Mouse (Mus musculus) ES-E14 (cell line): Measurements from ENCODE around the gene Eef2kmt. TPM values are rescaled to one million over a fixed set of nuclear protein-coding genes. Genes with fewer than 3 reads are reported as not detected.

ENCODE experiments used
- DNase-seq: peaks from one replicate; pipeline ENCODE4 v3.0.0-alpha.2; 2013; ENCODE audit warnings: low read depth, low spot score
- H3K27ac ChIP-seq: 2 replicates; pipeline ENCODE4 v1.5.1; 2012; ENCODE audit warnings: low read depth, mild to moderate bottlenecking, low read length, moderate library complexity, mixed read lengths; ENCODE audit not compliant: poor library complexity, insufficient read depth, severe bottlenecking
- H3K36me3 ChIP-seq: 2 replicates; pipeline ENCODE4 v1.6.1; 2012; ENCODE audit warnings: mild to moderate bottlenecking, low read length, moderate library complexity, mixed read lengths; ENCODE audit not compliant: control insufficient read depth, poor library complexity, insufficient read depth, severe bottlenecking
- H3K4me1 ChIP-seq, 2 experiments: fragments of 150-350 bp in 1 of 2; sonication (generic) in 1 of 2; 2 replicates each; pipeline ENCODE4 v1.6.1; 2012; ENCODE audit warnings: low read length in 2 of 2, mild to moderate bottlenecking in 1 of 2, mixed read lengths in 1 of 2; ENCODE audit not compliant: control insufficient read depth in 2 of 2, insufficient read depth in 2 of 2, poor library complexity in 1 of 2
- H3K4me3 ChIP-seq, 2 experiments: fragments of 150-350 bp in 1 of 2; sonication (generic) in 1 of 2; 2 replicates each; pipeline ENCODE4 v1.5.1; 2012; ENCODE audit warnings: low read length in 2 of 2, low read depth in 1 of 2, mild to moderate bottlenecking in 1 of 2, mixed read lengths in 1 of 2; ENCODE audit not compliant: insufficient read depth in 1 of 2, poor library complexity in 1 of 2, severe bottlenecking in 1 of 2
- H3K9ac ChIP-seq: 2 replicates; pipeline ENCODE4 v1.6.1; 2012; ENCODE audit warnings: low read depth, mild to moderate bottlenecking, low read length, mixed read lengths; ENCODE audit not compliant: poor library complexity, insufficient read depth, severe bottlenecking
- H3K9me3 ChIP-seq: fragments of 150-350 bp; sonication (generic); 2 replicates; pipeline ENCODE4 v1.6.1; 2012; ENCODE audit warnings: low read depth, mild to moderate bottlenecking, low read length; ENCODE audit not compliant: control insufficient read depth, insufficient read depth
- CHD2 ChIP-seq: IDR thresholded peaks from 2 replicates; pipeline ENCODE4 v1.6.1; 2014; ENCODE audit warnings: mild to moderate bottlenecking, low read depth, low read length, inconsistent platforms
- HCFC1 ChIP-seq: IDR thresholded peaks from 2 replicates; pipeline ENCODE4 v1.6.1; 2012; ENCODE audit warnings: low read length, inconsistent platforms, borderline replicate concordance; ENCODE audit not compliant: insufficient read depth
- MAFK ChIP-seq: IDR thresholded peaks from 2 replicates; pipeline ENCODE4 v1.6.1; 2014; ENCODE audit warnings: mild to moderate bottlenecking, low read depth, low read length, inconsistent platforms; ENCODE audit not compliant: insufficient read depth
- ZC3H11A ChIP-seq: IDR thresholded peaks from 2 replicates; pipeline ENCODE4 v1.6.1; 2012; ENCODE audit warnings: low read depth, mild to moderate bottlenecking, inconsistent platforms, low read length, borderline replicate concordance
- ZNF384 ChIP-seq: IDR thresholded peaks from 2 replicates; pipeline ENCODE4 v1.6.1; 2012; ENCODE audit warnings: low read depth, low read length, inconsistent platforms
- in situ Hi-C, 2 experiments: fragments of 600-800 bp; cut with MboI; formaldehyde crosslinking; loops; one replicate each; pipeline ENCODE4 v1.15.1; 2025; ENCODE audit warnings: low sequenced_read_pairs in 2 of 2, inconsistent platforms in 1 of 2; ENCODE audit not compliant: unreplicated experiment in 2 of 2
- total RNA-seq: library from RNA; depleted of rRNA; stranded (reverse); fragments of 300-350 nt; gene quantifications from 2 replicates; pipeline ENCODE4 v1.2.3, GENCODE M21; 2012; rRNA removed

Gene Eef2kmt
- total RNA-seq, 1 experiment = 23.0 TPM

DNA sequence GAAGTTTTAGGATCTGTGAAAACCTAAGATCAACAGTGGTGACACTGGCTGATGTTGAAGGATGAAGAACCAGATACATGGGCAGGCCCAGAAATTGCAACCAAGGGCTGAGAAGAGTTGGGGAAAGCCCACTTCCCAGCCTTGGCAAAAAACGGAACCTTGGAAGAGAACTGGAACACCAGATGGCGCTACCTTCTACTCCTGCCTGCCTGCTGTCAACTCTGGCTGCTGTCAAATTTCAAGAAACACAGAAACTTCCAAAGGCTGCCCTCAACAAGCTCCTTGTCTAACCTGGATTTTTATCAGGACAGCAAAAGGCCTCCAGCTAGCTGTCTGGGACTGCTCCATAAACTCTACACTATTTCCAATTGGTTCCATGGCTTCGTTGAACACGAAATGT lies 53.1 kb downstream of the Eef2kmt start:
- no peak overlapping the region for H3K9ac ChIP-seq
- H3K27ac ChIP-seq = no peak overlapping the region
- DNase-seq = peak; percentile 33
- no peaks in the 10 kb centered on the region for H3K9me3 ChIP-seq
- peak overlapping the region; percentile 77 to 87; a peak in 3 of 4 replicates for H3K4me3 ChIP-seq
- peaks cover 0 to 3% of the 10 kb centered on the region in 2 experiments; a peak in 1 of 4 replicates for H3K4me1 ChIP-seq
- TF ChIP-seq MAFK = no peak
- TF ChIP-seq ZNF384 = no peak
- no peak for TF ChIP-seq HCFC1
- TF ChIP-seq CHD2 = no peak
- no peak for TF ChIP-seq ZC3H11A
- peaks cover 15% of the 10 kb centered on the region for H3K36me3 ChIP-seq
- in situ Hi-C loops = no loop called here

DNA sequence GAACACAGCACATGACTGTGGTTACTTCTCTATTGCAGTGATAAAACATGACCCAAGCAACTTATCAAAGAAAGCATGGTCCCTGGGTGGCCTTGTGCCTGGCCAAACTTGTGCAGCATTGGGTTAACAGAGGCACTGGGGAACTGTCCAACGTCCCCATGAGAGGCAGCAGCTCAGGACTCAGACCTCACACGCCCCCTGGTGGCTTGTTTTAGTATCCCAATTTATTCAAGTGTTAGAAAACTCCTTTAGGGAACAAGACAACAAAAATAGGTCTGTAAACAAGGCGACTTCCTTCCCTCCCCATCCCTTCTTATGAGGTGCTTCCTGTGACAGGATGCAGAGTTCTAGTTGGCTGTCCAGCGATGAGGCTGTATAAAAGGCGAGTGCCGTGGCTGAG lies 60.7 kb downstream of the Eef2kmt start:
- in situ Hi-C loops = no loop called here
- no peak overlapping the region for H3K9ac ChIP-seq
- DNase-seq = peak; percentile 82
- TF ChIP-seq HCFC1 (no peak), ZNF384 (no peak), MAFK (no peak), CHD2 (no peak), ZC3H11A (peak; percentile 34; the same call in 1 of the 2 replicates)
- no peak overlapping the region for H3K27ac ChIP-seq
- no peaks in the 10 kb centered on the region for H3K9me3 ChIP-seq
- peaks cover 0 to 3% of the 10 kb centered on the region in 2 experiments; a peak in 1 of 4 replicates for H3K4me1 ChIP-seq
- H3K36me3 ChIP-seq = peaks cover 17% of the 10 kb centered on the region
- no peak overlapping the region for H3K4me3 ChIP-seq

Other genes starting within 250 kb of the Eef2kmt start
- 1.9 and 2.2 TPM in 2 replicates for gene Smim22, start 248.7 kb downstream of the Eef2kmt start, total RNA-seq
- 18.7 and 25.7 TPM in 2 replicates for gene Rogdi, start 242.4 kb downstream of the Eef2kmt start, total RNA-seq
- 67.4 and 75.6 TPM in 2 replicates for gene Glyr1, start 206.1 kb downstream of the Eef2kmt start, total RNA-seq
- gene Ubn1, start 205.9 kb downstream of the Eef2kmt start, total RNA-seq = 13.5 and 16.0 TPM in 2 replicates
- gene Ppl, start 123.6 kb downstream of the Eef2kmt start, total RNA-seq = 4.1 and 6.0 TPM in 2 replicates
- 1.3 and 3.1 TPM in 2 replicates for gene Sec14l5, start 108.9 kb downstream of the Eef2kmt start, total RNA-seq
- gene Nagpa, start 52.0 kb downstream of the Eef2kmt start, total RNA-seq = 40.3 and 58.1 TPM in 2 replicates
- 0.63 and 1.7 TPM in 2 replicates for gene AU021092, start 33.7 kb downstream of the Eef2kmt start, total RNA-seq
- gene Alg1, start 22.4 kb downstream of the Eef2kmt start, total RNA-seq = 62.6 and 95.1 TPM in 2 replicates